In the genomic region with DNA sequence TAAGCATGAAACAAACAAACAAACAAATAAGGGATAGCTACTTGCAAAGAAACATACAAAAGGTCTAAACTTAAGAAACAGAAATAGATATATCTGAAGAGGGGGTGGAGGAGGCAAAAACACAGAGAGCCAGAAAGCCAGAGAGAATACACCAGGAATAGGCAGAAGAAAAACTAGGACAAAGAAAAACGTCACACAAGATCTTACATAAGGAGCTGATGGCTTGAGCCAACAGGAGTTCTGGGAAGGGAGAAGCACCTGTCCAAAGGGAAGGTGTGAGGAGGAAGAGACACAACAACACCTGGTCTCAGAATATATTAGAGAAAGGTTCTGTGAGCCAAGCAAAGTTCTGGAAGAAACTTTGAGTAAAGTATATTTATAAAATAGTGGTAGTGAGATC, we compare ENCODE assay signal across 14 mouse cellular contexts.
"Had no signal": no experiment of that assay in that cellular context is flagged by ENCODE, and none has a peak within 500 bp of the region (broad histone marks: within the 10 kb centered on the region; RNA-seq: fewer than 3 reads in every experiment).

No protein-coding gene starts in this region.

- H3K4me1 ChIP-seq: intestine, embryonic 15.5 days; kidney, embryonic 15.5 days; liver, embryonic 13.5 days had no signal

- H3K27me3 ChIP-seq: intestine, embryonic 15.5 days; kidney, embryonic 15.5 days; liver, embryonic 13.5 days had no signal

- H3K27ac ChIP-seq: intestine, embryonic 15.5 days; kidney, embryonic 15.5 days; liver, embryonic 13.5 days; stomach, postnatal 0 days had no signal

- H3K4me2 ChIP-seq: intestine, embryonic 15.5 days; kidney, embryonic 15.5 days; liver, embryonic 13.5 days; midbrain, embryonic 11.5 days had no signal

- H3K9me3 ChIP-seq: intestine, embryonic 15.5 days; kidney, embryonic 15.5 days; liver, embryonic 13.5 days had no signal

- H3K36me3 ChIP-seq: intestine, embryonic 15.5 days; kidney, embryonic 15.5 days; liver, embryonic 13.5 days had no signal

- DNase-seq: kidney, adult 11 months; kidney, adult 8-10 months; kidney, postnatal 10 days; kidney, postnatal 36 days; liver, embryonic 13.5 days; lung, adult 2 months; lung, postnatal 14 days; lung, postnatal 4 days; midbrain, embryonic 14.5 days; thymus, postnatal 25 days had no signal

- H3K4me3 ChIP-seq: intestine, embryonic 15.5 days; kidney, embryonic 15.5 days; liver, embryonic 13.5 days had no signal

- H3K9ac ChIP-seq: intestine, embryonic 15.5 days; kidney, embryonic 15.5 days; liver, embryonic 13.5 days had no signal

- ATAC-seq: intestine, embryonic 15.5 days had no signal
